Mouse (Mus musculus) C2C12 (cell line): ENCODE data around the gene Mapkapk3. TPM values are rescaled to one million over a fixed set of nuclear protein-coding genes. Genes with fewer than 3 reads are reported as not detected.

ENCODE experiments used
- H3K27me3 ChIP-seq: one replicate; pipeline ENCODE4 v1.6.1; 2011; ENCODE audit not compliant: control insufficient read depth, insufficient read depth, insufficient read length
- H3K36me3 ChIP-seq: one replicate; pipeline ENCODE4 v1.6.1; 2011; ENCODE audit not compliant: control insufficient read depth, insufficient read depth
- H3K4me3 ChIP-seq: one replicate; pipeline ENCODE4 v1.5.1; 2011; ENCODE audit warnings: mild to moderate bottlenecking, control low read depth; ENCODE audit not compliant: poor library complexity, insufficient read depth, severe bottlenecking
- H3K79me2 ChIP-seq: one replicate; pipeline ENCODE4 v1.6.1; 2011; ENCODE audit not compliant: control insufficient read depth, insufficient read depth
- H3K79me3 ChIP-seq: one replicate; pipeline ENCODE4 v1.6.1; 2011; ENCODE audit warnings: low read depth, control low read depth
- H3ac ChIP-seq: one replicate; pipeline ENCODE3; 2011; ENCODE audit warnings: low read depth; ENCODE audit not compliant: control insufficient read depth, insufficient read length
- CEBPB ChIP-seq: IDR thresholded peaks from one replicate; pipeline ENCODE4 v1.6.1; 2011; ENCODE audit warnings: low read depth, mild to moderate bottlenecking, control low read depth, moderate library complexity
- CTCF ChIP-seq: IDR thresholded peaks from one replicate; pipeline ENCODE4 v1.5.1; 2011; ENCODE audit not compliant: control insufficient read depth, insufficient read depth, insufficient read length
- FOSL1 ChIP-seq: IDR thresholded peaks from one replicate; pipeline ENCODE4 v1.8.0; 2011; ENCODE audit warnings: mild to moderate bottlenecking, low read length; ENCODE audit not compliant: poor library complexity, insufficient read depth, severe bottlenecking
- MAX ChIP-seq: IDR thresholded peaks from one replicate; pipeline ENCODE4 v1.6.1; 2011; ENCODE audit warnings: mild to moderate bottlenecking, control low read depth
- MYOD1 ChIP-seq: IDR thresholded peaks from one replicate; pipeline ENCODE4 v1.6.1; 2011; ENCODE audit warnings: low read depth; ENCODE audit not compliant: control insufficient read depth, insufficient read length
- MYOG ChIP-seq: IDR thresholded peaks from one replicate; pipeline ENCODE4 v1.6.1; 2011; ENCODE audit not compliant: control insufficient read depth, insufficient read length; ENCODE audit errors: extremely low read depth
- USF1 ChIP-seq: IDR thresholded peaks from one replicate; pipeline ENCODE4 v1.6.1; 2011; ENCODE audit warnings: low read depth, mild to moderate bottlenecking, control low read depth, moderate library complexity
- microRNA-seq: library from miRNA; unstranded; fragments of <30 nt; microRNA quantifications from one replicate; pipeline ENCODE4, GENCODE M21; 2019; ENCODE audit warnings: borderline microRNAs expressed
- polyA plus RNA-seq: library from polyadenylated mRNA; unstranded; fragments of >200 nt; fragmentation: generic; extraction: Trizol; gene quantifications from one replicate; pipeline ENCODE4 v1.2.1, GENCODE M21; 2012; ENCODE audit warnings: missing spikeins

The Mapkapk3 gene
- polyA plus RNA-seq, 1 experiment: 5.3 TPM

DNA sequence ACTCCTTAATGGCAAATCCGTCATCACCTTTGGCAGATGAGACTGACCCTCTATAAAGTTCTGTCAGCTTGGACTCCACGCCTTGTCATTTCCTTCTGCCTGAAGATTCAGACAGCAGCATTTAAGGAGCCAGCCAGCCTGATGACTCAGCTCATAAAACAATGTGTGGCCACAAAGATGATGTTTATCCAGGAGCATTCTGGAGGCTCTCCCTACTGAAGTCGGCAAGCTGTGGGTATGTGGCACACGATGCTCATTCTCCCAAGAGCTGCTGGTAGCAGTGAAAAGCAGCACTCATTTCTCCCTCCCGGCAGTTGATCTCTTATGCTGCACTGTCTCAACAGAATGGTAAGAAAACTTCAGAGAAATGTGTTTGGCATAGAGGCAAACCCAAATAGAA lies 54.4 kb downstream of the Mapkapk3 start:
- Histone ChIP-seq H3K27me3 (peaks cover 18% of the 10 kb centered on the region), H3K4me3 (no peak overlapping the region), H3K79me2 (no peaks in the 10 kb centered on the region), H3K79me3 (no peaks in the 10 kb centered on the region), H3K36me3 (no peaks in the 10 kb centered on the region), H3ac (no peak overlapping the region)
- TF ChIP-seq CEBPB (no peak), CTCF (no peak), USF1 (no peak), FOSL1 (peak; percentile 62), MYOD1 (peak; percentile 40), MYOG (no peak), MAX (peak; percentile 72)

DNA sequence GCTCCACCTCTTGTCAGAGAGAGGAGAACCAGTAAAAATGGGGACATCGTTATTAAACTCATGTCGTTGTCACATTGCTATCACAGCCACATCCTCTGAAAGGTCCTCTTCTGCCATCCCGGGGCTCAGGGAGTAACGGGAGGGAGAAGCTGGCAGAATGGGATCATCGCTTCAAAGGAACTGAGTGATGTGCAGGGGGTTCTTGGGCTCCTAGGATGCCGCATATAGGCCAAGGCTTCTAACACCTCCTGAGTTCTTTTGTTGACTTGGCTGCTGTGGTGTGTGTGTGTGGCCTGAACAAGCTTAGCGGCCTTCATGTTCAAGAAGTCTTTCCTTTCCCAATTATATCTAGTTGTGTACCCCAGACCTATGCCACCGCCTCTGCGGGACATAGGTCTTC lies 57.5 kb downstream of the Mapkapk3 start:
- Histone ChIP-seq H3ac (no peak overlapping the region), H3K4me3 (no peak overlapping the region), H3K27me3 (peaks cover 18% of the 10 kb centered on the region), H3K36me3 (no peaks in the 10 kb centered on the region), H3K79me2 (no peaks in the 10 kb centered on the region), H3K79me3 (no peaks in the 10 kb centered on the region)
- no peak for TF ChIP-seq CTCF
- TF ChIP-seq USF1: no peak
- TF ChIP-seq MYOD1: no peak
- TF ChIP-seq CEBPB: no peak
- TF ChIP-seq FOSL1: no peak
- TF ChIP-seq MAX: no peak

DNA sequence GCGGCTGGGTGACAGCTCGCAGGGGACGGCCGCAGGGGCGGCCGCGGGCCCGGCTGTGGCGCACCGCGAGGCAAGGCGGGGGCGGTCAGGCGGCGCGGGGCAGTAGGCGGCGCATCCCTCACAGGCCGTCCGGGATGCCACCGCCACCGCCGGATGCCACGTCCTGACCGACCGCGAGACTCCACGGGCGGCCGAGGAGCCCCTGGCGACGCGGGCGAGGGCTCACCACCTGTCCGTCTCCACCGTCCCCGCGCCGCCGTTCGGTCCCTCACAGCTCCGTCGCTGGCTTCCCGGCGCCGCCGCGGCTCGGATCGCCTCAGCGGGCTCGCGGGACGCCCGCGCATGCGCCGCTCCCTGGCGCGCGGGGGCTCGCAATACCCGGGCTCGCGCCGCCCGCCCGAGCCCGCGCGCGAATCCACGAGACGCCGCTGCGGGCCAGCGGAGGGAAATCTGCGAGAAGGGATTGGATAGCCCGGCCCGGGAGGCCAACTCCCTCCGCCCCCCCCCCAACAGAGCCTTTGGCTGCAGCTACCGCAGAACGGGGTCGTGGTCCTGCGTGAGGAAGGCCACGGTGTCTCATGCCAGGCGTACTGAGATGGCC lies 58.0 kb downstream of the Mapkapk3 start, which contains the start of gene Dock3:
Gene Dock3, minus strand, starts transcription at position 371 of the 601 bp plus-strand sequence.
- Histone ChIP-seq H3K79me2 (no peaks in the 10 kb centered on the region), H3ac (peak within 1 kb of the TSS; percentile 13), H3K27me3 (peaks cover 18% of the 10 kb centered on the region), H3K79me3 (no peaks in the 10 kb centered on the region), H3K4me3 (no peak within 1 kb of the TSS), H3K36me3 (no peaks in the 10 kb centered on the region)
- TF ChIP-seq MYOG: no peak
- TF ChIP-seq CTCF: no peak
- no peak for TF ChIP-seq MAX
- no peak for TF ChIP-seq USF1

DNA sequence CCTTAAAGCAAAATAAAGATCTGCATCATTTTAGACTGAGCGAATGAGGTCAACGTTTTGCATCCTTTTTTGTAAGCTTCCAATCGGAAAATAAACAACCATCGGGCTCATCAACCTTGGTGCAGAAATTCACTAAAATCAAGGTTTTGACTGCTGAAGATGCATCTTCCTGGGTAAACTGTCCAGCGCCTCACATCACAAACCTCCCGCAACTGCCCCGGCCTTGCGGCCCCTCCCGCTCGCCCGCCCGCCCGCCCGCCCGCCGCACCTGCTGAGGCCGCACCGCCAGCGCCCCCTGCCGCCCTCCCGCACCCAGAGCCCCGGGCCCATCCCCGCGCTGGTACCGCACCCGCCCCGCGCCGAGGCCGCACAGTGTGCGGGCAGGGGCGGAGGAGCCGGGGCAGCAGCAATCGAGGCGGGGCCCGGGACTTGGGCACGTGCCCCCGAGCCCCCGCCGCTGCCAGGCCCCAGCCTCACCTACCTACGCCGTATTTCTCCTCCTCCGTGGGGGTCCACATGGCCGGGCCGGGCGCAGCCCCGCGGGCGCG lies 58.6 kb downstream of the Mapkapk3 start:
- H3K79me3 ChIP-seq: no peaks in the 10 kb centered on the region
- TF ChIP-seq MYOG (no peak), MAX (no peak), CTCF (no peak), USF1 (no peak), MYOD1 (no peak), CEBPB (no peak), FOSL1 (no peak)
- no peaks in the 10 kb centered on the region for H3K79me2 ChIP-seq
- H3ac ChIP-seq: no peak overlapping the region
- H3K27me3 ChIP-seq: peaks cover 18% of the 10 kb centered on the region
- no peak overlapping the region for H3K4me3 ChIP-seq
- H3K36me3 ChIP-seq: no peaks in the 10 kb centered on the region

DNA sequence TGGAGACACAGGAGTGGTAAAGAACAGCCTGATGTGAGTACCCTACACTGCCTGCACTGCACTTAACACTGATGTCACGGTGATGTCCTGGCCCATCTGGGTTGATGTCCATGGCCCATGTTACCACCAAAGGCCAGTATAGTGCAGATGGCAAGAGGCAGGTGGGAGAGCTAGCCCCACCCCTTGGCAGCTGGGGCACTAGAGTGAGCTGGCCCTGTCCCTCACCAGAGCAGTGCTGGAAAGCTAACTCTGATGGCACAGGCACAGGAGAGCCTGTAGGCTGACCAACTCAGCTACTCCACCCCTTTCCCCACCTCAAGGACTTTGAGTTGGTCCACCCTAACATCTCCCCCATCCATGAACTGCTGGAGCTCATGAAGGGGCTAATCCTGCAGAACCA lies 65.1 kb downstream of the Mapkapk3 start:
- H3ac ChIP-seq: no peak overlapping the region
- no peaks in the 10 kb centered on the region for H3K36me3 ChIP-seq
- no peaks in the 10 kb centered on the region for H3K79me2 ChIP-seq
- TF ChIP-seq MAX: no peak
- TF ChIP-seq FOSL1: no peak
- no peak for TF ChIP-seq MYOG
- TF ChIP-seq CTCF: no peak
- TF ChIP-seq USF1: no peak
- TF ChIP-seq CEBPB: no peak
- no peak for TF ChIP-seq MYOD1
- H3K79me3 ChIP-seq: no peaks in the 10 kb centered on the region
- H3K27me3 ChIP-seq: peaks cover 10% of the 10 kb centered on the region
- no peak overlapping the region for H3K4me3 ChIP-seq

Small RNA genes within 50 kb of the gene (microRNA-seq; reads per million reads assigned to microRNA genes)
- not detected for gene Gm22238

Other genes with a start within 250 kb of the Mapkapk3 start
- gene Dock3, start 58.0 kb downstream of the Mapkapk3 start, polyA plus RNA-seq: 0.26 TPM
- gene Cish, start 6.1 kb upstream of the Mapkapk3 start, polyA plus RNA-seq: 2.3 TPM
- gene Hemk1, start 48.5 kb upstream of the Mapkapk3 start, polyA plus RNA-seq: 14.1 TPM
- gene 6430571L13Rik, start 50.7 kb upstream of the Mapkapk3 start, polyA plus RNA-seq: 0.04 TPM
- 0.01 TPM for gene Cacna2d2, start 109.7 kb upstream of the Mapkapk3 start, polyA plus RNA-seq
- 33.4 TPM for gene Tmem115, start 244.1 kb upstream of the Mapkapk3 start, polyA plus RNA-seq